Mouse (Mus musculus) ES-E14 (cell line): ENCODE results near the gene Ikzf4.

Experiments
- CHD2 ChIP-seq: IDR thresholded peaks from 2 replicates; pipeline ENCODE4 v1.6.1; 2014; ENCODE audit warnings: mild to moderate bottlenecking, low read depth, low read length, inconsistent platforms
- MAFK ChIP-seq: IDR thresholded peaks from 2 replicates; pipeline ENCODE4 v1.6.1; 2014; ENCODE audit warnings: mild to moderate bottlenecking, low read depth, low read length, inconsistent platforms; ENCODE audit not compliant: insufficient read depth

- TF ChIP-seq MAFK (no peak), CHD2 (0 out of 2 replicates have a peak, but pooled peaks have one; percentile 41)
These were observed 39.3 kb downstream of the Ikzf4 start for GRCm38 (mm10) chr10:128606483-128606882.
